Mouse (Mus musculus) embryonic facial prominence, embryonic 12.5 days (tissue): ENCODE results near the gene Adamts18. TPM values are rescaled to one million over a fixed set of nuclear protein-coding genes. Genes with fewer than 3 reads are reported as not detected.
A peak's percentile ranks its signal among the peaks of the same experiment; 100 is the strongest.
"Not testable (repeated sequence)": the region's sequence is repeated elsewhere in the genome, so short reads cannot be mapped to it uniquely, and the experiment has no call there.

Experiments
- ATAC-seq: fragments of 200-750 bp; cut with Nextera tagmentation; 2 replicates; pipeline ENCODE4 v1.8.0; 2017; ENCODE audit not compliant: insufficient number of reproducible peaks, insufficient read depth, low FRiP score, low TSS enrichment
- H3K27ac ChIP-seq: fragments of 300-500 bp; sonication (generic); 2 replicates; pipeline ENCODE4 v1.5.1; 2016; ENCODE audit warnings: mild to moderate bottlenecking
- H3K27me3 ChIP-seq: fragments of 300-500 bp; sonication (generic); 2 replicates; pipeline ENCODE4 v1.6.1; 2016; ENCODE audit warnings: mild to moderate bottlenecking, moderate library complexity
- H3K36me3 ChIP-seq: fragments of 300-500 bp; sonication (generic); 2 replicates; pipeline ENCODE4 v1.6.1; 2016; ENCODE audit warnings: mild to moderate bottlenecking
- H3K4me1 ChIP-seq: fragments of 300-500 bp; sonication (generic); 2 replicates; pipeline ENCODE4 v1.6.1; 2016
- H3K4me2 ChIP-seq: fragments of 300-500 bp; sonication (generic); replicated peaks from 2 replicates; pipeline ENCODE4 v1.6.1; 2016; ENCODE audit warnings: mild to moderate bottlenecking, moderate library complexity
- H3K4me3 ChIP-seq: fragments of 300-500 bp; sonication (generic); 2 replicates; pipeline ENCODE4 v1.5.1; 2016; ENCODE audit warnings: mild to moderate bottlenecking
- H3K9ac ChIP-seq: fragments of 300-500 bp; sonication (generic); 2 replicates; pipeline ENCODE4 v1.6.1; 2016; ENCODE audit warnings: mild to moderate bottlenecking, moderate library complexity
- H3K9me3 ChIP-seq: fragments of 300-500 bp; sonication (generic); 2 replicates; pipeline ENCODE4 v1.6.1; 2016; ENCODE audit warnings: mild to moderate bottlenecking, moderate library complexity
- WGBS: fragments of 180-500 bp; shearing (Covaris S2); methylation state at CpG from one replicate; pipeline ENCODE4 v1.1.7; 2016; 5-methylcytosine and 5-hydroxymethylcytosine counted together
- polyA plus RNA-seq: library from polyadenylated mRNA; unstranded; fragments of >200 nt; fragmentation: Nextera tagmentation; extraction: Ambion mirVana; gene quantifications from 2 replicates; pipeline ENCODE4 v1.2.1, GENCODE M21; 2016

Gene Adamts18
- polyA plus RNA-seq, 1 experiment from 2014 or later = 7.2 TPM

GRCm38 (mm10) chr8:113838211-113838610 lies 10.3 kb downstream of the Adamts18 start:
- H3K9ac ChIP-seq = no peak overlapping the region
- H3K4me1 ChIP-seq = peaks cover 13% of the 10 kb centered on the region; the same call in 1 of the 2 replicates
- no peaks in the 10 kb centered on the region; the same call in 1 of the 2 replicates for H3K9me3 ChIP-seq
- ATAC-seq = no peak
- H3K4me3 ChIP-seq = no peak overlapping the region
- H3K4me2 ChIP-seq = no peak overlapping the region
- H3K27me3 ChIP-seq = no peaks in the 10 kb centered on the region
- H3K36me3 ChIP-seq = no peaks in the 10 kb centered on the region
- WGBS = 81% methylated on average over 6 of the region's 6 CpGs
- H3K27ac ChIP-seq = no peak overlapping the region

GRCm38 (mm10) chr8:113837570-113837915 lies 11.0 kb downstream of the Adamts18 start:
- Histone ChIP-seq H3K9ac (no peak overlapping the region), H3K27ac (no peak overlapping the region), H3K27me3 (no peaks in the 10 kb centered on the region), H3K4me3 (no peak overlapping the region), H3K9me3 (no peaks in the 10 kb centered on the region; the same call in 1 of the 2 replicates), H3K4me1 (peaks cover 13% of the 10 kb centered on the region; the same call in 1 of the 2 replicates), H3K4me2 (no peak overlapping the region), H3K36me3 (no peaks in the 10 kb centered on the region)
- no peak for ATAC-seq
- WGBS = 55% methylated on average over 4 of the region's 4 CpGs

DNA sequence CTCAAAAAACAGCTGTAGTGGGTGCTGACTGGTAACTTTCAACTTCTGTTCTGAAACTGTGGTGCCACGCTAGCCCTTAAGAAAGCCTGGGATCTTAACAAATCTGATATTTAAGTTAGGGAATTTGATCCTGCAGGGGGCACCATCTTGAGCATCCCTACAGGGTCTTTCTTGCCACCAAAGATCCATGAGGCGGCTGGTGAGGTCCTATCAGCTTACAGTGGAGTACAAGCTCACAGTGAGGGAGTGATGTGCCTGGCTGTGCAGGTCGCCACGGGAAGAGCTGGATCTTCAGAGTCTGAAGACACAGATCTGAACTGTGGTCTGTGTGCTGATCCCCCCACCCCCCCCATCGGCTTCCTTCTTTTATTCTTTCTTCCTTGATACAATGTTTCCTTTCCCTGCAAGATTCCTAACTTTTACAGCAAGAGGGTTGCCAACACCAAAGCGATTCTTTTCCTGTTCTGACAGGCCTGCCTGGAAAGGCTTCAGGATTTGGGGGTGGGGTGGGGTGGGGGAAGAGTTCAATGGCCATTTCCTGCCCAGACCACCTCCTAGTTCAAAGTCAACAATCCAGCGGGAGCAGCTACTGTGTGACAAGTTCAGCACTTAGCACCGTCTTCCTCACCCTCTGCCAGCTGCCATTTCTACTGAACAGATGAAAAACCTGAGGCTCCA lies 11.5 kb downstream of the Adamts18 start:
- no peak overlapping the region for H3K4me3 ChIP-seq
- H3K27ac ChIP-seq = no peak overlapping the region
- H3K9ac ChIP-seq = no peak overlapping the region
- WGBS = 46% methylated on average over 8 of the region's 8 CpGs
- peaks cover 13% of the 10 kb centered on the region; the same call in 1 of the 2 replicates for H3K4me1 ChIP-seq
- no peaks in the 10 kb centered on the region for H3K36me3 ChIP-seq
- no peak overlapping the region for H3K4me2 ChIP-seq
- no peaks in the 10 kb centered on the region; the same call in 1 of the 2 replicates for H3K9me3 ChIP-seq
- no peaks in the 10 kb centered on the region for H3K27me3 ChIP-seq
- no peak for ATAC-seq

DNA sequence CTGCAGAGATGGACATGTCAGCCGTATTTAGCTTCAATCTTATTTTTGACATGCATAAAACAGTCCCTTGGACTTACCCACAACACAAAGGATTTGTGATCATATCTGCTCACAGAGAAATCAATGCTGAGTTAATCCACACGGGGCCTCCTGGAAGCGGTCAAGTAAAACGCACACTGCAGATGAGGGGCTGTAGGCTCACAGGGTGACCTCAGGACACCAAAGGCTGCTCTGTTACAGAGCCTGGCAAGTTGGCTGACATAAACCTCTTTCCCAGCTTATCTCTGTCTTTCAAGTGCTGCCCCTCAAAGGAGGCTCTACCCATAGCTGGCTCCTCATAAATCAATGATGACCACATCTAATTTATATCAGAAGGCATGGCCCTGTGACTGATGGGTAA lies 14.9 kb downstream of the Adamts18 start:
- H3K27ac ChIP-seq = no peak overlapping the region
- no peak overlapping the region for H3K4me2 ChIP-seq
- no peaks in the 10 kb centered on the region; the same call in 1 of the 2 replicates for H3K9me3 ChIP-seq
- H3K4me3 ChIP-seq = no peak overlapping the region
- H3K36me3 ChIP-seq = no peaks in the 10 kb centered on the region
- peaks cover 13% of the 10 kb centered on the region; the same call in 1 of the 2 replicates for H3K4me1 ChIP-seq
- no peaks in the 10 kb centered on the region for H3K27me3 ChIP-seq
- no peak for ATAC-seq
- H3K9ac ChIP-seq = no peak overlapping the region
- 70% methylated on average over 4 of the region's 4 CpGs for WGBS

GRCm38 (mm10) chr8:113827270-113827669 lies 21.3 kb downstream of the Adamts18 start:
- no peak for ATAC-seq
- 90% methylated on average over 3 of the region's 3 CpGs for WGBS
- H3K36me3 ChIP-seq = no peaks in the 10 kb centered on the region
- H3K27ac ChIP-seq = no peak overlapping the region
- no peak overlapping the region for H3K4me3 ChIP-seq
- H3K4me2 ChIP-seq = no peak overlapping the region
- H3K9ac ChIP-seq = no peak overlapping the region
- no peaks in the 10 kb centered on the region for H3K4me1 ChIP-seq
- no peaks in the 10 kb centered on the region for H3K9me3 ChIP-seq
- no peaks in the 10 kb centered on the region for H3K27me3 ChIP-seq

DNA sequence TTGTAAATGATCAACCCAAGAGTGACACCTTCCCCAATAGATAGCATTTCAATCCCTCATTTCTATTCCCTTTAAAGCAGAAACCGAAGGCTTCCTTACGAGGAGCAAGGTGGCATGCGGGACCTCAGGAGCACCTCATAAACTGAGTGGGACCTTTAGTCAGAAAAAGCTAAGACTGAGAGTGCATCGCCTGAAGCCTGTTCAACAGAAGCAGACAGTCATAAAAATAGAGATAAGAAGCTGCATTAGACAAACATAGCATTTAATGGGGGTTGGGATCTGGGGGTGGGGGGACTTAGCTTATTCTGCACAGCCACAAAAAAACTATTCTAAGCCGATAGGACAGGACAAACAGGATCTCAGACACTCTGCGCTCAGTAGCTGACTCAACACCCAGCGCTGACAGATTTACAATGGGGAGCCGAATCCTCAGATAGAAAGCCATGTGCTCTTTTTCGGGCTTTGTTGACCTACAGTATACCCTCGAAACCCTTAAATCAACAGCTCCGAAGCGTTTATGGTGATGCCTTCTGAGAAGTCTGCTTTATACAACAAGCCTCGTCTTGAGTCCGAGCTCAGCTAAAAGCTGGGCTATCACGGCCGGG lies 27.5 kb downstream of the Adamts18 start:
- Histone ChIP-seq H3K4me1 (no peaks in the 10 kb centered on the region), H3K27me3 (no peaks in the 10 kb centered on the region), H3K4me3 (no peak overlapping the region), H3K9ac (no peak overlapping the region), H3K27ac (no peak overlapping the region), H3K4me2 (no peak overlapping the region), H3K9me3 (no peaks in the 10 kb centered on the region), H3K36me3 (no peaks in the 10 kb centered on the region)
- no peak for ATAC-seq
- WGBS = 76% methylated on average over 16 of the region's 16 CpGs

DNA sequence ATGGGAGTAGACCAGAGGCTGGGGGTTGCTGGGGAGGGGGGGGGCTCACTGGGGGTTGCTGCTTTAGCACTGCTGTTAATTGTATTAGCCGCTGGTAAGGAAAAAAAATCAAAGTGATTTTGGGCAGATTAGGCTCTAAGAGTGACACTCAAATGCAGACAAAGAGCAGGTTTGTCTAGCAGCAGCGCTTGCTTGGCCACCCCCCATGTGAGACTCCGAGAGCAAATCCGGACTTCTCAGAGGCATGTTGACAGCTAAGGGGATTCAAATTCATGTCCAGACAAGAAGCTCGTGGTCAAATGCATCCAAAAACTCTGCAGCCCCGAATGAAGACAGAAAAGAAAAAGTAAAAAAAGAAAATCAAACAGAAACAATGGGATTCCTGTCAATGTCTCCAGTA lies 34.6 kb downstream of the Adamts18 start:
- H3K4me1 ChIP-seq = no peaks in the 10 kb centered on the region
- WGBS = 47% methylated on average over 6 of the region's 6 CpGs
- ATAC-seq = no peak
- no peak overlapping the region for H3K27ac ChIP-seq
- H3K4me3 ChIP-seq = no peak overlapping the region
- no peaks in the 10 kb centered on the region for H3K36me3 ChIP-seq
- H3K9ac ChIP-seq = no peak overlapping the region
- H3K9me3 ChIP-seq = peaks cover 4% of the 10 kb centered on the region; the same call in 1 of the 2 replicates
- no peaks in the 10 kb centered on the region for H3K27me3 ChIP-seq
- no peak overlapping the region for H3K4me2 ChIP-seq

DNA sequence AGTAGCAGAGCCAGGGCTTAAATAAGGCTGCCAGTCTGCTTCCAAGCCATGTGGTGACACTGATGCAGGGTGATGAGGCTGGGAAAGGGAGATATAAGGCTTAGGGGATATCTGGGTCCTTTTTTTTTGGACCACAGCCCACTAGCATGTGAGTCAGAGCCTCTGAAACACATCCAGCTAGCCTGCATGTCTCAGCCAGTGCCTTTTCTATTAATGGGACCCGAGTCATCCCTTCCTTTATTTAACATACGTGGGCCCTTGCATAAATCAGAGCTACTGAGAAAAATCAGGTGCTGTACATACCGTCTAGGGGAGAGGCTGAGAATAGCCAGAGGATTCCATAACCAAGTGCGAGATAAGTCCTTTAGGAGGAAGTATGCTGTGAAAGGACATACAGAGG lies 37.0 kb downstream of the Adamts18 start:
- H3K4me1 ChIP-seq = no peaks in the 10 kb centered on the region
- no peak overlapping the region for H3K9ac ChIP-seq
- H3K36me3 ChIP-seq = no peaks in the 10 kb centered on the region
- 82% methylated on average over 4 of the region's 4 CpGs for WGBS
- no peak overlapping the region for H3K27ac ChIP-seq
- no peak overlapping the region for H3K4me3 ChIP-seq
- no peak for ATAC-seq
- no peak overlapping the region for H3K4me2 ChIP-seq
- no peaks in the 10 kb centered on the region for H3K27me3 ChIP-seq
- peaks cover 4% of the 10 kb centered on the region; the same call in 1 of the 2 replicates for H3K9me3 ChIP-seq

GRCm38 (mm10) chr8:113809929-113810328 lies 38.6 kb downstream of the Adamts18 start:
- H3K4me3 ChIP-seq = no peak overlapping the region
- no peaks in the 10 kb centered on the region for H3K27me3 ChIP-seq
- no peaks in the 10 kb centered on the region for H3K36me3 ChIP-seq
- H3K4me1 ChIP-seq = no peaks in the 10 kb centered on the region
- peaks cover 3% of the 10 kb centered on the region; the same call in 1 of the 2 replicates for H3K9me3 ChIP-seq
- no peak for ATAC-seq
- 81% methylated on average over 5 of the region's 5 CpGs for WGBS
- H3K9ac ChIP-seq = no peak overlapping the region
- H3K4me2 ChIP-seq = no peak overlapping the region
- H3K27ac ChIP-seq = no peak overlapping the region

GRCm38 (mm10) chr8:113803830-113804611 lies 44.5 kb downstream of the Adamts18 start:
- Histone ChIP-seq H3K27ac (0 out of 2 replicates have a peak overlapping the region, but pooled peaks have one; percentile 36), H3K9ac (no peak overlapping the region), H3K36me3 (no peaks in the 10 kb centered on the region), H3K4me2 (no peak overlapping the region), H3K4me3 (no peak overlapping the region), H3K4me1 (peaks cover 8% of the 10 kb centered on the region), H3K9me3 (no peaks in the 10 kb centered on the region), H3K27me3 (no peaks in the 10 kb centered on the region)
- 39% methylated on average over 12 of the region's 12 CpGs for WGBS
- ATAC-seq = no peak

DNA sequence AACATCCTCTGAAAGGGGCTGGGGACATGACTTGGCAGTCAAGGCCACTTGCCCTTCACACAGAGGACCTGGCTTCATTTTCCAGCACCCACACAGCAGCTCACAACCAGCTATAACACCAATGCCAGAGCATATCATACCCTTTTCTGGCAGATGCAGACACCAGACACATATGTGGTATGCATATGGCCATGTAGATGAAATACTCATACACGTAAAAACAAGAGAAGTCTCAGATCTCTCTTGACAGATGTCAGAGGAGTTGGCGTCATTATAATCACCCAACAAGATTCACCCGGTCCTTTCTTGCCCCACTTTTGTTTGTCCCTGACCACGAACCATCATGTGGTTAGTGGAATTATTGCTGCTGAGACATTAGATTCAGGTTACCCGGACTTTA lies 47.0 kb downstream of the Adamts18 start:
- H3K27me3 ChIP-seq = no peaks in the 10 kb centered on the region
- ATAC-seq = no peak
- 64% methylated on average over 5 of the region's 5 CpGs for WGBS
- H3K36me3 ChIP-seq = no peaks in the 10 kb centered on the region
- H3K4me2 ChIP-seq = no peak overlapping the region
- H3K4me1 ChIP-seq = peaks cover 8% of the 10 kb centered on the region
- no peak overlapping the region for H3K4me3 ChIP-seq
- no peak overlapping the region for H3K27ac ChIP-seq
- no peak overlapping the region for H3K9ac ChIP-seq
- H3K9me3 ChIP-seq = no peaks in the 10 kb centered on the region

GRCm38 (mm10) chr8:113800556-113800955 lies 48.0 kb downstream of the Adamts18 start:
- H3K36me3 ChIP-seq, H3K9me3 ChIP-seq, H3K27ac ChIP-seq, H3K4me2 ChIP-seq, H3K4me3 ChIP-seq, H3K4me1 ChIP-seq, H3K27me3 ChIP-seq, ATAC-seq, H3K9ac ChIP-seq: not testable (repeated sequence)
- WGBS = no CpG with 5 or more reads among the region's 5 CpGs
